Mouse (Mus musculus) layer of hippocampus, adult 8-10 months (tissue): ENCODE data around the gene Zfp131. TPM values are rescaled to one million over a fixed set of nuclear protein-coding genes. Genes with fewer than 3 reads are reported as not detected.
A peak's percentile ranks its signal among the peaks of the same experiment; 100 is the strongest.

Source experiments
- DNase-seq, 2 experiments: peaks; one replicate each; pipeline ENCODE4 v3.0.0; 2022; ENCODE audit warnings: low spot score in 2 of 2
- total RNA-seq, 4 experiments: library from RNA; stranded (reverse); gene quantifications; 2 replicates each; pipeline ENCODE4 v1.2.4; 2022

The Zfp131 gene
- total RNA-seq, 4 experiments from 2014 or later = 39.9 to 44.0 (median 41.3) TPM

GRCm38 (mm10) chr13:119755681-119756471, 34.8 kb downstream of the Zfp131 start, which contains the start of gene Nim1k:
Nim1k (minus strand) TSS chr13:119755882.
- DNase-seq = peak; percentile 81 to 87

GRCm38 (mm10) chr13:119755141-119755547, 35.5 kb downstream of the Zfp131 start:
- peak in 1 of 2 experiments; percentile 29 for DNase-seq

- no peak for DNase-seq
These were observed 36.1 kb downstream of the Zfp131 start for GRCm38 (mm10) chr13:119754635-119755020.

GRCm38 (mm10) chr13:119753859-119754634, 36.6 kb downstream of the Zfp131 start:
- DNase-seq = peak; percentile 36 to 54

- DNase-seq = no peak
These were observed 43.8 kb downstream of the Zfp131 start for GRCm38 (mm10) chr13:119746930-119747329.

- DNase-seq = no peak
These were observed 47.2 kb downstream of the Zfp131 start for GRCm38 (mm10) chr13:119743470-119743869.

GRCm38 (mm10) chr13:119742711-119743415, 47.8 kb downstream of the Zfp131 start:
- DNase-seq = no peak

- no peak for DNase-seq
These were observed 49.1 kb downstream of the Zfp131 start for GRCm38 (mm10) chr13:119741390-119742237.

- DNase-seq = no peak
These were observed 59.2 kb downstream of the Zfp131 start for GRCm38 (mm10) chr13:119731448-119731847.

- DNase-seq = no peak
These were observed 61.3 kb downstream of the Zfp131 start for GRCm38 (mm10) chr13:119729406-119729805.

GRCm38 (mm10) chr13:119727608-119728387, 62.9 kb downstream of the Zfp131 start:
- peak in 1 of 2 experiments; percentile 40 for DNase-seq

GRCm38 (mm10) chr13:119724541-119724940, 66.1 kb downstream of the Zfp131 start:
- no peak for DNase-seq

GRCm38 (mm10) chr13:119723368-119723767, 67.3 kb downstream of the Zfp131 start:
- no peak for DNase-seq

GRCm38 (mm10) chr13:119722447-119722846, 68.2 kb downstream of the Zfp131 start:
- DNase-seq = no peak

GRCm38 (mm10) chr13:119716105-119716504, 74.6 kb downstream of the Zfp131 start:
- no peak for DNase-seq

Other genes with a start within 250 kb of the Zfp131 start
- 1 to 10 TPM; 1.3 to 2.2 (median 1.7) TPM for gene Ccl28, start 167.1 kb downstream of the Zfp131 start, total RNA-seq
- gene Hmgcs1, start 100.5 kb downstream of the Zfp131 start, total RNA-seq = 100 to 1,000 TPM; 196 to 290 (median 240) TPM
- 10 to 100 TPM; 14.4 to 15.1 (median 14.7) TPM for gene Nim1k, start 35.0 kb downstream of the Zfp131 start, total RNA-seq
- gene AF067063, start 39.3 kb upstream of the Zfp131 start, total RNA-seq = not detected
- gene D13Ertd608e, start 45.1 kb upstream of the Zfp131 start, total RNA-seq = not detected
- not detected for gene Tcstv1, start 103.9 kb upstream of the Zfp131 start, total RNA-seq
- not detected for gene Gm21761, start 138.4 kb upstream of the Zfp131 start, total RNA-seq
- gene B020031M17Rik, start 159.9 kb upstream of the Zfp131 start, total RNA-seq = not detected
- gene Gm36079, start 236.1 kb upstream of the Zfp131 start, total RNA-seq = not detected